Mouse (Mus musculus): Measurements from ENCODE around the gene Vmn2r124. TPM values are rescaled to one million over a fixed set of nuclear protein-coding genes. Genes with fewer than 3 reads are reported as not detected.

The Vmn2r124 gene
- not detected in 2 replicates for polyA plus RNA-seq (2012; rRNA removed)

GRCm38 (mm10) chr17:18049124-18049523, at the start of gene Vmn2r124:
TSS of gene Vmn2r124 (plus strand) at chr17:18049424.

DNA sequence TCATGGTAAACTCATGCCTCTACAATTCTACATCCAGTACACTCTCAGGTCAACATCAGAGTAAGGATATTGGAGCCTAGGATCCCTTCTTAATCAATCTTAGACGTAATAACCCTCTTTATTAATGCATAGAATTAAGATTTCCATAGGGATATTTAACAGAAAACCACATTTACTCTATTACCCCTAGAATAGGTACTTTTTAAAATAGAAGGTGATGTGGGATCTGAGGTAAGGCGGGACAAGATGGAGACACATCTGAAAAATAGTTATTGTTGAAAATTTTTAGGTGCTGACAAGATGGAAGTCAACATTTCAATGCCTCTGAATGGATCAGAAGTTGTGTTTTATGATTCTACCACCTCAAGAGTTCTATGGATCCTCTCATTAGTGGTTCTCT, 27.8 kb upstream of the Vmn2r124 start, which contains the start of gene Fpr-rs4:
Gene Fpr-rs4, plus strand, starts transcription at position 301 of the 400 bp plus-strand sequence.

DNA sequence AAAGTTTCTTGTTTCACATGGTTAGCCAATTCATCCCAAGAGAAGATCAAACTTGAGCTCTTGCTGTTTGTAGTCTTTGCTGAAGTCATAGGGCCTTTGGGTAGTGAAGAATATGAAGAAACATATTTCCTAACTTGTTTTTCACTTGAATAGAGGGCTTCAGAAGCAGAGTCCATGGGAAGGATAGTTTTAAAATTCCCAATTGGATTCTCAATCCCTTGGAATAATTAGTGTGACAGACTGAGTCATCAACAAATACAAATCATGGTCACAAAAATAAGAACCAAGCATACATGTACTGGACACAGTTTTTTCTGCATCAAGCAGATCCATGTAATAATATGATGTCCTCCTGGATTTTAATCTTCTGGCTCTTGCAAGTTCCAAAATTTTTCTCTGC, 35.5 kb downstream of the Vmn2r124 start, which contains the start of gene Vmn2r91:
Gene Vmn2r91, plus strand, starts transcription at position 301 of the 400 bp plus-strand sequence.

Other genes with a start within 250 kb of the Vmn2r124 start
- gene Spaca6, start 222.3 kb upstream of the Vmn2r124 start, polyA plus RNA-seq (2012; rRNA removed) = 45.5 and 51.2 TPM in 2 replicates
- gene Has1, start 194.2 kb upstream of the Vmn2r124 start, polyA plus RNA-seq (2012; rRNA removed) = 1.3 and 1.4 TPM in 2 replicates
- gene Fpr1, start 165.5 kb upstream of the Vmn2r124 start, polyA plus RNA-seq (2012; rRNA removed) = 0.38 and 0.40 TPM in 2 replicates
- 0.21 TPM in 1 of 2 replicates, not detected in the other for gene Fpr2, start 161.6 kb upstream of the Vmn2r124 start, polyA plus RNA-seq (2012; rRNA removed)
- not detected in 2 replicates for gene Fpr3, start 161.6 kb upstream of the Vmn2r124 start, polyA plus RNA-seq (2012; rRNA removed)
- gene Fpr-rs4, start 27.7 kb upstream of the Vmn2r124 start, polyA plus RNA-seq (2012; rRNA removed) = not detected in 2 replicates
- gene Vmn2r91, start 35.6 kb downstream of the Vmn2r124 start, polyA plus RNA-seq (2012; rRNA removed) = not detected in 2 replicates
- not detected in 2 replicates for gene Vmn2r92, start 102.5 kb downstream of the Vmn2r124 start, polyA plus RNA-seq (2012; rRNA removed)
- not detected in 2 replicates for gene Vmn2r94, start 228.3 kb downstream of the Vmn2r124 start, polyA plus RNA-seq (2012; rRNA removed)
- gene Vmn2r93, start 248.7 kb downstream of the Vmn2r124 start, polyA plus RNA-seq (2012; rRNA removed) = not detected in 2 replicates

Measured in ovary, adult 2 months (tissue).